Mouse (Mus musculus) embryo, embryonic 10 days (tissue): ENCODE measurements around the gene Ddt.

Source experiments
- DNase-seq: peaks from one replicate; pipeline ENCODE4 v3.0.0-alpha.2; 2015; ENCODE audit warnings: low spot score

Gene Ddt

GRCm38 (mm10) chr10:75772795-75773664 lies at the start of gene Ddt:
Gene Ddt, minus strand, starts transcription at chr10:75773414.
- peak; percentile 95 for DNase-seq

DNA sequence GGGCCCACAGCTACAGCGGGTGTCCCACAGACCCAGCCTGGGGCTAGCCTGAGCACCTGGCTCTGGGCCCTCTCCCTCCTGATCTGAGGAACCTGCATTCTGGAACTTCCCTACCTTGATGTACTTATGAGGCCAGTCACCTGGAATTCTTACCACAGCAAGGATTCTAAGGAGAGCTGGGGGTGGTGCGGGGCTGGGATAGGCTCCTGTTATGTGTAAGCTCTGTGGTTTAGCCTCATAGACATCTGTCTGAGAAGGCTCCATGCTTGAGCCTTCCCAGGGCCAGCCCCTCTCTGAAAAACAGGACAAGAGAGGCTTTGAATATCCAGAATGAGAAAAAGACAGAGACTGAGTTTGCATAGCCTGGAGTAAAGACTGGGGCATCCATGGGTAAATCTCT lies 49.2 kb upstream of the Ddt start, which contains the start of gene Gstt4:
Gene Gstt4 (minus strand): TSS at position 101 of the 400 bp plus-strand sequence.
- no peak for DNase-seq

GRCm38 (mm10) chr10:75819882-75820281 lies 46.7 kb upstream of the Ddt start:
- no peak for DNase-seq

GRCm38 (mm10) chr10:75818641-75819040 lies 45.4 kb upstream of the Ddt start:
- no peak for DNase-seq

GRCm38 (mm10) chr10:75804217-75804616 lies 31.0 kb upstream of the Ddt start:
- no peak for DNase-seq

- peak; percentile 57 for DNase-seq
Observed at GRCm38 (mm10) chr10:75798176-75798696, 25.0 kb upstream of the Ddt start, which contains the start of gene Gstt1. Gene Gstt1, minus strand, starts transcription at chr10:75798584.

GRCm38 (mm10) chr10:75797619-75798175 lies 24.5 kb upstream of the Ddt start:
- peak; percentile 57 for DNase-seq

- no peak for DNase-seq
Observed at GRCm38 (mm10) chr10:75796731-75797516, 23.7 kb upstream of the Ddt start.

DNA sequence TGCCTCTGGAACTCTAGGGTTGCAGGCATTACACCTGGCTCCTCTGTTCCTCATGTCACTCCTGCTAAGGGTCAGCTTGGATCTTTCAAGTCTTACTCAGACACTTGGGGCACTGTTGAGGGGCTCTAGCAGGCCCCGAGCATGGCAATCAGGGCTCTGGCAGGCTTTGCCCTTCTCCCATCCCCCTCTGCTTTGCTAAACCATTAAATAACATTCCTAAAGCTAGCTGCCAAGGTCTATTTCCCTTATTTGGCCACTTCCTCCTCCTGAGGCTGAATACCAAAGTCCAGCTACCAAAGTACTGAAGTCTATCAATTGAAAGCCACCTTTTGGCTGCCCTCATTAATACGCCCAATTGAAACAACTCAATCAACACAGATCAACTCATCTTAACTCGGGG lies 21.7 kb upstream of the Ddt start:
- DNase-seq = peak; percentile 31

GRCm38 (mm10) chr10:75790773-75791172 lies 17.6 kb upstream of the Ddt start:
- DNase-seq = peak; percentile 53

GRCm38 (mm10) chr10:75789841-75790240 lies 16.6 kb upstream of the Ddt start:
- no peak for DNase-seq

DNA sequence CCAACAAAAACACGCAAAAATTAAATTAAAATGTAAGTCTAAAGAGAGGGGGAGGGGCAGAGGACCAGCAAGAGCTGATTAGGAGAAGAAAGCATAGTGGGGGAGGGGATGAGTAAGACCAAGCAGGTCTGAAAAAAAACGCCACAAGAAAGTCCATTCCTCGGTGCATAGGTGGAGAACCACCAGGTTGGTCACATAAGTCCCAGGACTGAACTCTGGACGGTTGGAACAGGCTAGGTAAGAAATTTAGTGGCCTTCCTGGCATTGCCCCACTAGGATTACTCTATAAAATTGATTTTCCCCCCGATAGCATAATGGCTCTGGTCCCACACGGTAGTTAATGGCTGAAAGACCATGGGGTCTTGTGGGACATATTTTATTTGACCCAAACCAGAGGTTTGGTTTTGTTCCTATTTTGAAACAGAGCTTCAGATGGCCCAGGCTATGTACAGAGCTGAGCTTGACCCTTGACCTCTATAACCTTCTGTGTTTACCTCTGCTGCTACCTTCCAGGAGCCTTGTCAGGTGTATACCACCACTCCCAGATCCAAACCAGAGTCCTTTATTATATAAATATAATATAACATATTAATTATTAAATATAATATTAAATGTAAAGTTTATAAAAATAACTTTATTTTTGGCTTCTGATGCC lies 16.0 kb upstream of the Ddt start:
- DNase-seq = no peak

- DNase-seq = no peak
Observed at GRCm38 (mm10) chr10:75788277-75788676, 15.1 kb upstream of the Ddt start.

- no peak for DNase-seq
Observed at GRCm38 (mm10) chr10:75785442-75785841, 12.2 kb upstream of the Ddt start.

- peak; percentile 84 for DNase-seq
Observed at GRCm38 (mm10) chr10:75780769-75781578, 7.8 kb upstream of the Ddt start, which contains the start of the genes Gm20441 and Gstt3. Gene Gm20441, minus strand, starts transcription at chr10:75780954. Gene Gstt3, minus strand, starts transcription at chr10:75781414.

- no peak for DNase-seq
Observed at GRCm38 (mm10) chr10:75779206-75780174, 6.3 kb upstream of the Ddt start.

GRCm38 (mm10) chr10:75777885-75778284 lies 4.7 kb upstream of the Ddt start:
- DNase-seq = no peak

- no peak for DNase-seq
Observed at GRCm38 (mm10) chr10:75776562-75776961, 3.3 kb upstream of the Ddt start.

DNA sequence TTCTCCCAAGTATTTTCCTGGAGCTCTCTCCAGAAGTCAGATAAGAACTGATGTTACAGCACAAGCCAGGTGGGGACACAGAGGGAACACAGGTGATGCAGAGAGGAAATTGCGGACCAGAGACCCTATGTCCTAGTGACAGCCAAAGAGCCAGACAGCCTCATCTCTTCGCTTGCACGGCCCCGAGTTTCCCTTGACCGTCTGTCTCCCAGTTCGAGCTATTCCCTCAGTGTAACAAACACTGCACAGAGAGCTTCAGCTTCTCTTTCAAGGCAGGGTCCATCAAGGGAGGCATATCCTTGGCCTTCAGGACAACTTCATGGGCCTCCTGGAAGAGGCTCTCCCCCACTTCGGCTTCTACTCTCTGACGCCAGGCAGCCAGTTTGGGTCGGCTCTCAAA lies 1.4 kb upstream of the Ddt start:
- no peak for DNase-seq

DNA sequence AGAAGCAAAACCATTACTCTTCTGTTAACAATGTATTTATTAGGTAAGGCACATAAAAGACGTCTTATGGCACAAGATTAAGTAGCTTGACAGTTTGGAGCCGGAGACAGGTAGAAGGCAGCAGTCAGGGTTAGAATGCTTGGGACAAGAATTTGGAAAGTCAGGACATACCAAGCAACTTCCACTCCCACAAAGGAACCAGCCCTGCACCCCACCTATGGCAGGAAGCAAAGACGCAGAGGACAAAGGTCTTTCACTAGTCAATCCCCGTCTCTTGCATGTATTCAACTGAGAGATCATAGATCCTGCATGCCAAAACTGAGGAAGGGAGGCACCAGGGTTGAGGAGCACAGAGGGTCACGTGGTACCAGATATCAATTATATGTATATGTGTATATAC lies 888 bp upstream of the Ddt start:
- no peak for DNase-seq
